19 mouse cellular contexts compared by ENCODE assay signal in the genomic region with DNA sequence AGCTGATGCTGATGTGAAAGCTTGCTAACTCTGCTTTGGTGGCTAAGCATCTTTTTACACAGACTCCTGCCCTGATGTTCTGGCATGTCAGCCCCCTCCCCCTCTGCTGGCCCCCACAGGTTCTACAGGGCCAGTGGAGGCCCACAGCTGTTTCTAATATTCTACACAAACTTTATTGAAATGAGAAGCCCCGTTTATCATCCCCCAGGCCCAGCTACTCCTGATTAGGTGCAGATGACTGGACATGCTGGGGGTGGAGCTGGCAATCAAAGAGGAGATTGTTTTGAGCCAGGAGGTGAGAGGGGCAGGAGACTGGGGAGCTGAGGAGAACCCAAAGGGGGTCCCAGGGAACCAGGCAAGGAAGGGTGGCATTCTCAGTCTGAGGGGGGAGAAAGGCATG. TPM values are rescaled to one million over a fixed set of nuclear protein-coding genes. Genes with fewer than 3 reads are reported as not detected.
A peak's percentile ranks its signal among the peaks of the same experiment; 100 is the strongest.
DNase-seq lines count a peak whose midpoint lies in the region; ATAC-seq lines count a peak whose summit lies in the region.
"Had no signal": no experiment of that assay in that cellular context is flagged by ENCODE, and none has a peak within 500 bp of the region (broad histone marks: within the 10 kb centered on the region; RNA-seq: fewer than 3 reads in every experiment).

No protein-coding gene starts in this region.

- H3K4me2 ChIP-seq in heart, embryonic 15.5 days = no peak overlapping the region
- H3K4me2 ChIP-seq in embryonic facial prominence, embryonic 13.5 days = peak overlapping the region; percentile 23; the same call in 1 of the 2 replicates
- H3K4me2 ChIP-seq: kidney, embryonic 15.5 days had no signal

- DNase-seq in heart, embryonic 10.5 days (ENCODE audit: low spot score) = no peak
- peak; percentile 75 for DNase-seq in NIH3T3 (ENCODE audit: low read depth)
- peak; percentile 73 for DNase-seq in mesoderm, embryonic 11.5 days (ENCODE audit: low read depth, low spot score)
- DNase-seq in left cerebral cortex, postnatal 4 days = no peak
- DNase-seq in cerebellum, adult 18-20 months = no peak
- no peak for DNase-seq in kidney, adult 18-20 months
- DNase-seq: B cell, adult 2 months; cerebellum, adult 8-10 months; heart, adult 2 months; liver, postnatal 0 days; spleen, adult 18-20 months had no signal

- H3K27ac ChIP-seq in heart, embryonic 15.5 days = peak overlapping the region; percentile 23; the same call in 1 of the 2 replicates
- H3K27ac ChIP-seq in heart, embryonic 10.5 days = no peak overlapping the region
- H3K27ac ChIP-seq in embryonic facial prominence, embryonic 13.5 days = peak overlapping the region; percentile 64
- H3K27ac ChIP-seq: heart, adult 2 months; kidney, embryonic 15.5 days had no signal

- no peak overlapping the region for H3K9ac ChIP-seq in heart, embryonic 15.5 days
- no peak overlapping the region for H3K9ac ChIP-seq in embryonic facial prominence, embryonic 13.5 days
- H3K9ac ChIP-seq: kidney, embryonic 15.5 days; liver, postnatal 0 days had no signal

- no peaks in the 10 kb centered on the region for H3K36me3 ChIP-seq in heart, embryonic 15.5 days
- no peaks in the 10 kb centered on the region for H3K36me3 ChIP-seq in heart, embryonic 10.5 days
- H3K36me3 ChIP-seq in embryonic facial prominence, embryonic 13.5 days = no peaks in the 10 kb centered on the region
- H3K36me3 ChIP-seq: kidney, embryonic 15.5 days had no signal

- intact Hi-C loops in left cerebral cortex, postnatal 4 days (cut with DNase I) = loop anchor here (10.0 kb wide), 1 partner anchor 105 kb away; a partner anchor contains a TSS

- ATAC-seq in heart, embryonic 15.5 days (replicated peaks; ENCODE audit: insufficient number of reproducible peaks, insufficient read depth, low FRiP score, low read depth) = no peak
- no peak for ATAC-seq in embryonic facial prominence, embryonic 13.5 days (ENCODE audit: insufficient number of reproducible peaks, insufficient read depth, low FRiP score, low TSS enrichment, low read depth)
- ATAC-seq: liver, postnatal 0 days had no signal

- no peaks in the 10 kb centered on the region for H3K27me3 ChIP-seq in heart, embryonic 15.5 days
- H3K27me3 ChIP-seq in heart, embryonic 10.5 days (ENCODE audit: insufficient read depth, poor library complexity, severe bottlenecking) = no peaks in the 10 kb centered on the region
- H3K27me3 ChIP-seq in embryonic facial prominence, embryonic 13.5 days = no peaks in the 10 kb centered on the region

- WGBS in heart, embryonic 15.5 days = 18% methylated on average over 1 of the region's 1 CpGs
- 37% methylated on average over 1 of the region's 1 CpGs for WGBS in heart, embryonic 10.5 days
- WGBS in embryonic facial prominence, embryonic 13.5 days = 16% methylated on average over 1 of the region's 1 CpGs

- H3K9me3 ChIP-seq in heart, embryonic 15.5 days (replicated peaks) = no peaks in the 10 kb centered on the region
- H3K9me3 ChIP-seq in heart, embryonic 10.5 days = no peaks in the 10 kb centered on the region
- no peaks in the 10 kb centered on the region for H3K9me3 ChIP-seq in embryonic facial prominence, embryonic 13.5 days
- H3K9me3 ChIP-seq: kidney, embryonic 15.5 days; megakaryocyte, embryonic 14.5 days had no signal

- no peak overlapping the region for H3K4me3 ChIP-seq in heart, embryonic 15.5 days
- H3K4me3 ChIP-seq in heart, embryonic 10.5 days = no peak overlapping the region
- no peak overlapping the region for H3K4me3 ChIP-seq in embryonic facial prominence, embryonic 13.5 days
- H3K4me3 ChIP-seq: erythroblast, embryonic 14.5 days; heart, adult 2 months; kidney, embryonic 15.5 days; megakaryocyte, embryonic 14.5 days had no signal

- peaks cover 3% of the 10 kb centered on the region; the same call in 1 of the 2 replicates for H3K4me1 ChIP-seq in heart, embryonic 15.5 days (replicated peaks)
- H3K4me1 ChIP-seq in heart, embryonic 10.5 days = peaks cover 5% of the 10 kb centered on the region; the same call in 1 of the 2 replicates
- H3K4me1 ChIP-seq in embryonic facial prominence, embryonic 13.5 days = peaks cover 33% of the 10 kb centered on the region
- H3K4me1 ChIP-seq: megakaryocyte, embryonic 14.5 days had no signal

RNA-seq across cellular contexts. Expression of a gene that starts 11.7 kb away (rescaled TPM):
- polyA plus RNA-seq in heart, embryonic 15.5 days (2015; fragmentation: Nextera tagmentation; extraction: Ambion mirVana) = not detected in 2 replicates
- polyA plus RNA-seq in heart, embryonic 10.5 days (2016; fragmentation: Nextera tagmentation; extraction: Ambion mirVana) = not detected in 2 replicates
- polyA plus RNA-seq in embryonic facial prominence, embryonic 13.5 days (2015; fragmentation: Nextera tagmentation; extraction: Ambion mirVana) = not detected in 2 replicates
- not detected for total RNA-seq in left cerebral cortex, postnatal 4 days (2021)
- total RNA-seq: ES-E14; heart, adult 2 months; hematopoietic stem cell, adult 5-6 weeks; left cerebral cortex, postnatal 14 days had no signal
- polyA plus RNA-seq: erythroblast, embryonic 14.5 days; heart, adult 2 months; kidney, embryonic 15.5 days; liver, postnatal 0 days had no signal

RNA-seq across cellular contexts. Expression of a gene that starts 28.5 kb away (rescaled TPM):
- 0.69 and 0.91 TPM in 2 replicates for polyA plus RNA-seq in heart, embryonic 15.5 days (2015; fragmentation: Nextera tagmentation; extraction: Ambion mirVana)
- 2.8 and 3.6 TPM in 2 replicates for polyA plus RNA-seq in heart, embryonic 10.5 days (2016; fragmentation: Nextera tagmentation; extraction: Ambion mirVana)
- 4.3 and 4.6 TPM in 2 replicates for polyA plus RNA-seq in embryonic facial prominence, embryonic 13.5 days (2015; fragmentation: Nextera tagmentation; extraction: Ambion mirVana)
- 10 to 100 TPM; 17.7 to 19.0 TPM for total RNA-seq in left cerebral cortex, postnatal 4 days (2021)
- total RNA-seq: heart, adult 2 months; hematopoietic stem cell, adult 5-6 weeks had no signal
- polyA plus RNA-seq: erythroblast, embryonic 14.5 days had no signal

RNA-seq across cellular contexts. Expression of a gene that starts 28.6 kb away (rescaled TPM):
- 11.1 and 12.1 TPM in 2 replicates for polyA plus RNA-seq in heart, embryonic 15.5 days (2015; fragmentation: Nextera tagmentation; extraction: Ambion mirVana)
- 15.5 and 17.3 TPM in 2 replicates for polyA plus RNA-seq in heart, embryonic 10.5 days (2016; fragmentation: Nextera tagmentation; extraction: Ambion mirVana)
- polyA plus RNA-seq in embryonic facial prominence, embryonic 13.5 days (2015; fragmentation: Nextera tagmentation; extraction: Ambion mirVana) = 23.3 and 24.0 TPM in 2 replicates
- 10 to 100 TPM; 14.4 to 14.5 TPM for total RNA-seq in left cerebral cortex, postnatal 4 days (2021)

RNA-seq across cellular contexts. Expression of a gene that starts 40.3 kb away (rescaled TPM):
- 0.23 and 0.39 TPM in 2 replicates for polyA plus RNA-seq in heart, embryonic 15.5 days (2015; fragmentation: Nextera tagmentation; extraction: Ambion mirVana)
- 0.48 and 0.51 TPM in 2 replicates for polyA plus RNA-seq in heart, embryonic 10.5 days (2016; fragmentation: Nextera tagmentation; extraction: Ambion mirVana)
- polyA plus RNA-seq in embryonic facial prominence, embryonic 13.5 days (2015; fragmentation: Nextera tagmentation; extraction: Ambion mirVana) = 0.72 and 1.1 TPM in 2 replicates
- 1 to 10 TPM; 1.4 to 2.3 TPM for total RNA-seq in left cerebral cortex, postnatal 4 days (2021)
- total RNA-seq: heart, adult 2 months; hematopoietic stem cell, adult 5-6 weeks had no signal

RNA-seq across cellular contexts. Expression of a gene that starts 40.4 kb away (rescaled TPM):
- 13.6 and 15.3 TPM in 2 replicates for polyA plus RNA-seq in heart, embryonic 15.5 days (2015; fragmentation: Nextera tagmentation; extraction: Ambion mirVana)
- polyA plus RNA-seq in heart, embryonic 10.5 days (2016; fragmentation: Nextera tagmentation; extraction: Ambion mirVana) = 12.4 and 13.8 TPM in 2 replicates
- polyA plus RNA-seq in embryonic facial prominence, embryonic 13.5 days (2015; fragmentation: Nextera tagmentation; extraction: Ambion mirVana) = 17.7 and 20.8 TPM in 2 replicates
- 10 to 100 TPM; 11.6 to 11.9 TPM for total RNA-seq in left cerebral cortex, postnatal 4 days (2021)

Comparison
In these comparisons a context has a peak if more than half of its experiments do, and no peak if none do; other contexts are left out.
1. DNase-seq: peak in NIH3T3 (single experiment) and mesoderm, embryonic 11.5 days (single experiment); none in heart, embryonic 10.5 days (single experiment), left cerebral cortex, postnatal 4 days (single experiment), cerebellum, adult 18-20 months (0 of 2) and kidney, adult 18-20 months (single experiment).